Mouse (Mus musculus) left cerebral cortex, postnatal 25 days (tissue): ENCODE measurements around the gene Hsf2bp. TPM values are rescaled to one million over a fixed set of nuclear protein-coding genes. Genes with fewer than 3 reads are reported as not detected.
A peak's percentile ranks its signal among the peaks of the same experiment; 100 is the strongest.

Source experiments
- DNase-seq, 2 experiments: peaks; one replicate each; pipeline ENCODE4 v3.0.0; 2022; ENCODE audit warnings: low spot score in 2 of 2, mixed read lengths in 1 of 2
- intact Hi-C: fragments of 180-260 bp; cut with DNase I; formaldehyde crosslinking; loops from one replicate; pipeline ENCODE4 v1.15.1; 2025
- total RNA-seq, 2 experiments: library from RNA; stranded (reverse); gene quantifications; 2 replicates each; pipeline ENCODE4 v1.2.3; 2021

Hsf2bp gene
- total RNA-seq, 2 experiments from 2014 or later: 0.62 to 1.1 TPM

GRCm38 (mm10) chr17:31946436-31946835, 89.7 kb downstream of the Hsf2bp start:
- no peak for DNase-seq
- intact Hi-C loops: no loop called here

GRCm38 (mm10) chr17:31943881-31944539, 92.1 kb downstream of the Hsf2bp start:
- intact Hi-C loops: no loop called here
- DNase-seq: no peak

- intact Hi-C loops: no loop called here
- no peak for DNase-seq
Measured at GRCm38 (mm10) chr17:31941616-31942015, 94.5 kb downstream of the Hsf2bp start.

- DNase-seq: no peak
- intact Hi-C loops: no loop called here
Measured at GRCm38 (mm10) chr17:31940607-31941006, 95.5 kb downstream of the Hsf2bp start.

- intact Hi-C loops: no loop called here
- DNase-seq: no peak
Measured at GRCm38 (mm10) chr17:31939292-31940060, 96.7 kb downstream of the Hsf2bp start.

GRCm38 (mm10) chr17:31938539-31939260, 97.4 kb downstream of the Hsf2bp start:
- intact Hi-C loops: no loop called here
- no peak for DNase-seq

GRCm38 (mm10) chr17:31937141-31937554, 99.0 kb downstream of the Hsf2bp start:
- intact Hi-C loops: no loop called here
- no peak for DNase-seq

GRCm38 (mm10) chr17:31935841-31936240, 100.3 kb downstream of the Hsf2bp start:
- intact Hi-C loops: no loop called here
- DNase-seq: no peak

- intact Hi-C loops: no loop called here
Measured at GRCm38 (mm10) chr17:31935091-31935830, 100.9 kb downstream of the Hsf2bp start.

GRCm38 (mm10) chr17:31933956-31934355, 102.2 kb downstream of the Hsf2bp start:
- intact Hi-C loops: loop anchor here (5.0 kb wide), 1 partner anchor 77 kb away; the partner anchor contains the start of gene Sik1
- DNase-seq: no peak

More at GRCm38 (mm10) chr17:31935091-31935830, 100.9 kb downstream of the Hsf2bp start:
- DNase-seq: no peak

GRCm38 (mm10) chr17:31931499-31931898, 104.7 kb downstream of the Hsf2bp start:
- intact Hi-C loops: loop anchor here (5.0 kb wide), 1 partner anchor 74 kb away; the partner anchor contains the start of gene Sik1
- DNase-seq: no peak

- intact Hi-C loops: loop anchor here (5.0 kb wide), 1 partner anchor 73 kb away; the partner anchor contains the start of gene Sik1
- no peak for DNase-seq
Measured at GRCm38 (mm10) chr17:31929844-31930715, 106.1 kb downstream of the Hsf2bp start.

- intact Hi-C loops: no loop called here
- no peak for DNase-seq
Measured at GRCm38 (mm10) chr17:31929032-31929431, 107.1 kb downstream of the Hsf2bp start.

- intact Hi-C loops: no loop called here
- peak; percentile 30 to 61 for DNase-seq
Measured at GRCm38 (mm10) chr17:31927895-31928626, 108.1 kb downstream of the Hsf2bp start.

- intact Hi-C loops: no loop called here
- DNase-seq: no peak
Measured at GRCm38 (mm10) chr17:31924229-31924628, 111.9 kb downstream of the Hsf2bp start.

- DNase-seq: no peak
Measured at GRCm38 (mm10) chr17:31923310-31923970, 112.7 kb downstream of the Hsf2bp start.

GRCm38 (mm10) chr17:31920589-31921190, 115.5 kb downstream of the Hsf2bp start:
- DNase-seq: no peak
- intact Hi-C loops: no loop called here

More at GRCm38 (mm10) chr17:31923310-31923970, 112.7 kb downstream of the Hsf2bp start:
- intact Hi-C loops: no loop called here
